Mouse (Mus musculus): ENCODE measurements around the gene Wap. TPM values are rescaled to one million over a fixed set of nuclear protein-coding genes. Genes with fewer than 3 reads are reported as not detected.

Gene Wap
- not detected in 2 replicates for polyA plus RNA-seq (2015; fragmentation: Nextera tagmentation; extraction: Ambion mirVana)

DNA sequence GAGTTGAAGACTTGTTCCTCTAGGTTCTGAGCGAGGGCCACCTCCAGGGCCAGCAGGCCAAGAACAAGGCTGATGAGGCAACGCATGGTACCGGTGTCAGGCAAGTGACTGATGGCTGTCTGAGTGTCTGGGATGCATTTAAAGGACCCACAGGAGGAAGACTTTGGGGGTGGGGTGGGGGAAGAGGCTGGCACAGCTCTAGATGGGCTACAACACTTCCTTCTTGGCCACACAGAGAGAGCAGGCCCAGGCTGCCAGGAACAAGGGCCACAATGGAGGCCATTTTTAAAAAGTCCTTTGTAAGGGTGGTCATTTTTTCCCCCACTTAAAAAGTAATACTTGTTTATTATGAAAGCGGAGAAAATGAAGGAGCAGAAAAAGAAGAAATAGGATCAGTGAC is at the start of gene Wap:
Gene Wap (minus strand): TSS at position 101 of the 400 bp plus-strand sequence.
- no peaks in the 10 kb centered on the region for H3K4me1 ChIP-seq (replicated peaks)
- no peaks in the 10 kb centered on the region for H3K36me3 ChIP-seq
- H3K4me3 ChIP-seq, result no peak within 1 kb of the TSS
- no peak within 1 kb of the TSS for H3K27ac ChIP-seq (replicated peaks)
- ATAC-seq (ENCODE audit: low read depth), result no peak
- no peak within 1 kb of the TSS for H3K9ac ChIP-seq
- WGBS, result 89% methylated on average over 4 of the region's 4 CpGs
- no peaks in the 10 kb centered on the region for H3K27me3 ChIP-seq
- no peak within 1 kb of the TSS for H3K4me2 ChIP-seq
- no peaks in the 10 kb centered on the region for H3K9me3 ChIP-seq

DNA sequence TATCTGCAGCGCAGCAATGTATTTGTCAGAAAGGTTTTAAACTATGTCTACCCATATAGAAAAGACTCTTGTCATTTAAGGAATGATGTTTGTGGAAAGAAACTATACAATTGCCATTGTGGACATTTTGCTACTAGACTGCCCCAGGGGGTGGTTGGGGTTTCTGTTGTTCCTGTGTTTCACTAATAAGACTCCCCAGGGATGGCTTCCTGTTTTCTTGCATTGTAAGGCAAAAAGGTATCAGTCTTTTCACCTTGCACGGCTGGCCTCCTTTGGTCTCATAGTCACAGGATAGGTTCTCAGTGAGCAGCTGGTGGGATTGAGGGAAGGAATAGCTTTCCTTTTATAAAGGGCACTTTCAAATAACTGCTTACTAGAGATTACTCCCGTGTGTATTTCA is 46.3 kb upstream of the Wap start:
- no peak overlapping the region for H3K4me3 ChIP-seq
- peaks cover 12% of the 10 kb centered on the region for H3K4me1 ChIP-seq (replicated peaks)
- 63% methylated on average over 3 of the region's 3 CpGs for WGBS
- no peak overlapping the region for H3K4me2 ChIP-seq
- no peak overlapping the region for H3K27ac ChIP-seq (replicated peaks)
- ATAC-seq (ENCODE audit: low read depth), result no peak
- no peaks in the 10 kb centered on the region for H3K27me3 ChIP-seq
- no peaks in the 10 kb centered on the region for H3K9me3 ChIP-seq
- no peaks in the 10 kb centered on the region for H3K36me3 ChIP-seq
- no peak overlapping the region for H3K9ac ChIP-seq

DNA sequence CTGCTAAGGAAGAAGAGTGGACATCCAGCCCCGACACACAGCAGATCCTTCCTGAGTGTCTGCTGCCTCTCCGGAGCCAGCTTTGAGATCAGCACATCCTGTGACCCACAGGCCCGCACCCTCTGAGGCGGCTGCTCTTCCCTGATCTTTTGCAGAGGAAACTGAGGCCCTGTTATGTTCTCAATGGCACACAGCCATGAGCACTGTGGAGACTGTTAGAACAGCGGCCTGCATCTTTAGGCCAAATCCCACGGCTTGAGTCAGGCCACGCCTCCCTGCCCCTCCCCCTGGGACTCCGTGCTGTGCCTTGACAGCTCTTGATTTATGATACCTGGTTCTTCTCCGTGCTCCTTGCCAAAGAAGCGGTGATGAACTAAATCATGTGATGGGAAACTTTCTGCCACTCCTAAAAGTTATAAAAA is 42.0 kb upstream of the Wap start:
- peak overlapping the region; percentile 29 for H3K4me2 ChIP-seq
- peaks cover 11% of the 10 kb centered on the region for H3K4me1 ChIP-seq (replicated peaks)
- H3K27ac ChIP-seq (replicated peaks), result no peak overlapping the region; the same call in 1 of the 2 replicates
- H3K9ac ChIP-seq, result no peak overlapping the region
- H3K4me3 ChIP-seq, result no peak overlapping the region
- ATAC-seq (ENCODE audit: low read depth), result peak; percentile 68
- 15% methylated on average over 10 of the region's 10 CpGs for WGBS
- no peaks in the 10 kb centered on the region for H3K9me3 ChIP-seq
- no peaks in the 10 kb centered on the region for H3K27me3 ChIP-seq
- H3K36me3 ChIP-seq, result no peaks in the 10 kb centered on the region

DNA sequence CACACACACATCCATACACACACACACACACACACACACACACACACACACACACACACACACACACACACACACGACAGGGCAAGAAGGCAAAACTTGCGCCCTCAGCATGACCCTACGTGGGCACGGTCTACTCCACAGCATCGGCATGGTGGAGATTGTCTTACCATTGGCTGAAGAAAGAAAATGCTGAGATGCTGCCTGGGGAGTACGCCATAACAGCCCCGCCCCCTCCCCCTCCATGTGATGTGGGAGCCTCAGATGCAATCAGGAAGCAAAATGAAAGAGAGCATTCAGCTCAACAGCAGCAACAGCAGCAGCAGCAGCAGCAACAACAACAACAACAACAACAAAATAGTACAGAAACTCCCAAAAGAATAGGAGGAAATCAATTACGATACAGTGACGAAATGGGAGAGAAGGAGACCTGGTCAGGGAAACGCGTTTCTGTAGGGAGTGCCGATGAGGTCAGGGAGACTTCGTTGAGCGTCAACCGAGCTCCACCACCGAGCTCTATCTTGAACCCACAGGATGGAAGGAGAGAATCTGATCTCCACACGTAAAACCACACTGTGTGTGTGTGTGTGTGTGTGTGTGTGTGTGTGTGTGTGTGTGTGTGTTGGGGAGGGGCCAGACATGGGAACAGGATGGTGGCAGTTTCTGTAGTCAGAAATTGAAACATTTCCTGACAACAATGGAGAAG is 41.4 kb upstream of the Wap start:
- Histone ChIP-seq H3K4me3 (no peak overlapping the region), H3K36me3 (no peaks in the 10 kb centered on the region), H3K4me2 (peak overlapping the region; percentile 29; the same call in 1 of the 2 replicates), H3K9me3 (no peaks in the 10 kb centered on the region), H3K27ac (replicated peaks) (no peak overlapping the region; the same call in 1 of the 2 replicates), H3K4me1 (replicated peaks) (peaks cover 11% of the 10 kb centered on the region), H3K27me3 (no peaks in the 10 kb centered on the region), H3K9ac (no peak overlapping the region)
- peak; percentile 12; the same call in 1 of the 2 replicates for ATAC-seq (ENCODE audit: low read depth)
- WGBS, result 56% methylated on average over 17 of the region's 17 CpGs

DNA sequence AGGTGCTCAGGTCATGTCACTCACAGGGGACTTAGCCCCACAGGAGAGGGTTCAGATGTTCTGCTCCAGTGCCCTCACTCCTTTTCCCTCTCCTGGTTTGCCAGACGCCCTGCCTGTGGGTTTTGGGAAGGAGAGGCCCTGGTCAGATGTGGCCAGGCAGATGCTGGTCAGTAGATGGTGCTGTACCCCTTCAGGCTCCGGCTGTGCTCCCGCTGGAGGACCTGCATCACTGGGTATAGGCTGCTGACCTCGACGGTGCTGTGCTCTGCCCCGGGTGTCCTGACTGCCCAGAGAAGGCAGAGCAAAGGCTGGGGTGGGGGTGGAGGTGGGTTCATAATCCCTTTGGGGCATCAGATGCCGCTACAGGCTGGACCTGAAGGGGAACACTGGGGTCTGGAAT is 39.1 kb upstream of the Wap start:
- no peak overlapping the region for H3K4me2 ChIP-seq
- no peaks in the 10 kb centered on the region for H3K9me3 ChIP-seq
- H3K4me1 ChIP-seq (replicated peaks), result peaks cover 11% of the 10 kb centered on the region
- H3K9ac ChIP-seq, result no peak overlapping the region
- no peaks in the 10 kb centered on the region for H3K36me3 ChIP-seq
- H3K27ac ChIP-seq (replicated peaks), result no peak overlapping the region
- H3K27me3 ChIP-seq, result no peaks in the 10 kb centered on the region
- 27% methylated on average over 7 of the region's 7 CpGs for WGBS
- peak; percentile 32; the same call in 1 of the 2 replicates for ATAC-seq (ENCODE audit: low read depth)
- H3K4me3 ChIP-seq, result no peak overlapping the region

DNA sequence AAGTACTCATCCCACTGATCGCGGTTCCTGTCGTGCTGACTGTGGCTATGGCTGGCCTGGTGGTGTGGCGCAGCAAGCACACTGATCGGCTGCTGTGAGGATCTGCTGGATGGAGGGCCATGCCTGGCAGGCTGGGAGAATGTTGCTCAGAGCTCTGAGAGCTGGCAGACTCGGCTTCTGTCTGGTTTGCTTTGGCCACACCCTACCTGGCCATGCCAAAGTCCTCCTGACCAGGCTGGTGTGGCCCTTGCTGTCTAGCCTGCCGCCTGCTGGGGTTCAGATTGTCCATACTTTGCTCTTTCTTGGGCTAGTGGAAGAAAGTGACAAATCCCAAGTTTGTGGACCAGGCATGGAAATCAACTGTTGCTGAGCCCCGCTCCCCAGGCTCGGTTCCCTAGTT is 38.2 kb upstream of the Wap start:
- no peak overlapping the region for H3K4me2 ChIP-seq
- H3K4me3 ChIP-seq, result no peak overlapping the region
- peaks cover 11% of the 10 kb centered on the region for H3K4me1 ChIP-seq (replicated peaks)
- H3K9ac ChIP-seq, result no peak overlapping the region
- H3K9me3 ChIP-seq, result no peaks in the 10 kb centered on the region
- H3K27ac ChIP-seq (replicated peaks), result no peak overlapping the region
- WGBS, result 89% methylated on average over 9 of the region's 9 CpGs
- H3K27me3 ChIP-seq, result no peaks in the 10 kb centered on the region
- H3K36me3 ChIP-seq, result no peaks in the 10 kb centered on the region
- ATAC-seq (ENCODE audit: low read depth), result no peak

DNA sequence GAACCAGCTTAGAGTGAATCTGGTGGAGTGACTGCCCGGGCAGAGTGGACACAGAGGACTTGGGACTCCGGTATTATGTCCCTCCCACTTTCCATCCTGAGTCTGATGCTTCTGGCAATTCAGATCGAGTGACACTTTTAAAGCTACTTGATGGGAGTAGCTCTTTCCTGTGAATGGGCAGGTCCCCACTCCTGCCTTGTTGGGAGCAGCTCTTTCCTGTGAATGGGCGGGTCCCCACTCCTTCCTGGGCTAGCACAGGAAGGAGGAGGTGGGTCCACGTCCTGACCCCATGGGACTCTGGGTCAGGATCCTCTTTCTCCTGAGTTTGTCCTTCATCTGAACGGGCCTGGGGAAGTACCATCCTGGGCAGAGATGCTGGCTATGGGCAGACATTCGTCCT is 37.0 kb upstream of the Wap start:
- 67% methylated on average over 7 of the region's 7 CpGs for WGBS
- no peak overlapping the region for H3K4me2 ChIP-seq
- no peak overlapping the region for H3K27ac ChIP-seq (replicated peaks)
- H3K9ac ChIP-seq, result no peak overlapping the region
- peaks cover 8% of the 10 kb centered on the region for H3K4me1 ChIP-seq (replicated peaks)
- H3K4me3 ChIP-seq, result no peak overlapping the region
- no peaks in the 10 kb centered on the region for H3K36me3 ChIP-seq
- no peaks in the 10 kb centered on the region for H3K9me3 ChIP-seq
- no peaks in the 10 kb centered on the region for H3K27me3 ChIP-seq
- no peak for ATAC-seq (ENCODE audit: low read depth)

DNA sequence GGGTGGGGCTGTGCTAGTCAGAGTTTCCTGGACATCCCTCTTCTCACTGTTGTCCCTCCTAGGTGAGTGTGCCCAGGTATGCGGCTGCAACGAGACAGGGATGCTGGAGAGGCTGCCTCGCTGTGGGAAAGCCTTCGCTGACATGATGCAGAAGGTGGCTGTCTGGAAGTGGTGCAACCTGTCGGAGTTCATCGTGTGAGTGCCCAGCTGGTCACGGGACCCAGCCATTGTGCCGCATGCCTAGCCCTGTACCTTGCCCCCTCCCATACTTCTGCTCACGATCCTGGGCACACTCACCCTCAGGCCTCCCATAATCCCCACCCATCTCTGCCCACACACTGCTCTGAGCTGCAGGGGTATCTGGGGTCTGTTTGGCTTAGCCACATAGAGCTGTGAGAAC is 36.3 kb upstream of the Wap start:
- Histone ChIP-seq H3K4me3 (no peak overlapping the region), H3K9me3 (no peaks in the 10 kb centered on the region), H3K27me3 (no peaks in the 10 kb centered on the region), H3K9ac (no peak overlapping the region), H3K36me3 (no peaks in the 10 kb centered on the region), H3K4me2 (no peak overlapping the region), H3K27ac (replicated peaks) (no peak overlapping the region), H3K4me1 (replicated peaks) (peaks cover 1% of the 10 kb centered on the region; the same call in 1 of the 2 replicates)
- 83% methylated on average over 9 of the region's 9 CpGs for WGBS
- no peak for ATAC-seq (ENCODE audit: low read depth)

DNA sequence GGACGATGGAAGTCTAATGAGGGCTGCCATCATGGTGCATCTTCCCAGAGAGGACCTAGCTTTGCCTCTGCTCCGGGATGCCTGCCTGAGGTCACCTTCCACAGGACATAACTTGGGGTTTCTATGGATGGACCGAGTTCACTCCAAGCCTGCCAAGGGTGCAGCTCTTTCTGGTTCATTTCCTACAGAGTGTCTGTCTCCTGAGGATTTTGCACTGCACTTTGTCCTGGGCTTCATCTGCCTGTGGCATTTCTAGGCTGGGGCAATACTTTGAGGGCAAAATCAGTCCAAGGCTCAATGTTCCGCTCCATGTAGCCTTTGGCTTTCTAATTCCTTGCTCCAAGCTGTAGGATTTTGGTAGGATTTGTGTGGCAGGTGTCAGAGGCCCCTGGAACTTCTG is 32.4 kb upstream of the Wap start:
- H3K27me3 ChIP-seq, result no peaks in the 10 kb centered on the region
- no peak overlapping the region for H3K4me2 ChIP-seq
- H3K36me3 ChIP-seq, result no peaks in the 10 kb centered on the region
- no peak for ATAC-seq (ENCODE audit: low read depth)
- H3K9ac ChIP-seq, result no peak overlapping the region
- WGBS, result 81% methylated on average over 4 of the region's 4 CpGs
- H3K4me1 ChIP-seq (replicated peaks), result no peaks in the 10 kb centered on the region
- H3K9me3 ChIP-seq, result no peaks in the 10 kb centered on the region
- H3K27ac ChIP-seq (replicated peaks), result no peak overlapping the region
- H3K4me3 ChIP-seq, result no peak overlapping the region

DNA sequence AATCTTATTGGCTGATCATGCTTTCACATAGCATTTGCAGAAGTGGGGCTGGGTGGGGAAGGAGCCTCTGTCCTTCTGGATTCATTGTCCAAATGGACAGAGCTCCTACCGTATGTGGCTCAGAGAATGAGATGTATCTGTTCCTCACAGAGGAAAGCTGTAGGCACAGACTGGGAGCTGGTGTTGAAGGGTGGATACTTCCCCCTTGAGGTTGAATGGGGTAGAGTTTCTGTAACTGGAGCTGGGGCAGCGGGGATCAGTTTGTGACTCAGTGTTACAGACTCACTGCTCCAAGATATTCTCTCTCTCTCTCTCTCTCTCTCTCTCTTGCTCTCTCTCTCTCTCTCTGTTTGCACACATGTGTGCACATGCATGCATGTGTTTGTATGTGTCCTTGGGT is 31.6 kb upstream of the Wap start:
- H3K36me3 ChIP-seq, result no peaks in the 10 kb centered on the region
- H3K4me1 ChIP-seq (replicated peaks), result no peaks in the 10 kb centered on the region
- 56% methylated on average over 2 of the region's 2 CpGs for WGBS
- no peaks in the 10 kb centered on the region for H3K27me3 ChIP-seq
- no peak overlapping the region for H3K4me3 ChIP-seq
- ATAC-seq (ENCODE audit: low read depth), result no peak
- no peaks in the 10 kb centered on the region for H3K9me3 ChIP-seq
- no peak overlapping the region for H3K4me2 ChIP-seq
- H3K27ac ChIP-seq (replicated peaks), result no peak overlapping the region
- H3K9ac ChIP-seq, result no peak overlapping the region

DNA sequence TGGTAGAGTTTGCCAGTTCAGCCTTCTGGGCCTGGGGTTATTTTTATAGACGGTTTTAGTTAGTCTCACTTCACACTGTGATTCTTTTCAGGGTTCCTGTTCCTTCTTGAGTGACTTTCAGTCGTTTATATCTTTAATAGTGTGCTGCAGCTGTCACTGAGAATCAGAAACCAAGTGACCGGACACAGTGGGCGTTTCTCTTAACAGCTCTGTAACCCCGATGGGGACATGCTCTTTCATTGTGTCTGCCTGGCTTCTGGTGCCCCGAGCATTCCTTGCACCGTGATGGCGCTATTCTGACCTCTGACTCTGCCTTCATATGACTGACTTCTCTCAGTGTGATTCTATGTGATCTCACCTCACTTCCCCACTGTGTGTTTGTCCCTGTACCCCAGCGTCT is 30.6 kb upstream of the Wap start:
- H3K36me3 ChIP-seq, result no peaks in the 10 kb centered on the region
- no peak overlapping the region for H3K9ac ChIP-seq
- no peaks in the 10 kb centered on the region for H3K4me1 ChIP-seq (replicated peaks)
- no peak for ATAC-seq (ENCODE audit: low read depth)
- H3K4me2 ChIP-seq, result no peak overlapping the region
- H3K9me3 ChIP-seq, result no peaks in the 10 kb centered on the region
- no peaks in the 10 kb centered on the region for H3K27me3 ChIP-seq
- H3K27ac ChIP-seq (replicated peaks), result no peak overlapping the region
- 24% methylated on average over 9 of the region's 9 CpGs for WGBS
- H3K4me3 ChIP-seq, result no peak overlapping the region

DNA sequence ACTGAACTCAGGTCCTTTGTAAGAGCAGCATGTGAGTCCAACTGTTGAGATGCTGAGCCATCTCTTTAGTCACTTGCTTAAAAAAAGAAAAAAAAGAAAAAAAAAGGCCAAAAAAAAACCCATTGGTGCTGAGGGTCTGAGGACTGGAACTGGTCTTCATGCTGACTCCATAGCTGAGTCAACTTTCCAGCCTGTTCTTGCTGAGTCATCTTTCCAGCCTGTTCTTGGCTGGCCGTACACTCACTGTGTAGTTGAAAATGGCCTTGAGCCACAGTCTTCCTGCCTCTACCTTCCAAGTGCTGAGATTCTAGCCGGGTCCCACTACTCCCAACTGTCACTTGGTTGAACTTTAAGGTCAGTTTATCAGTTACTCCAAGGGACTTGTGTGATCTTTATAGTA is 28.2 kb upstream of the Wap start:
- Histone ChIP-seq H3K4me3 (no peak overlapping the region), H3K9ac (no peak overlapping the region), H3K4me1 (replicated peaks) (peaks cover 4% of the 10 kb centered on the region; the same call in 1 of the 2 replicates), H3K36me3 (no peaks in the 10 kb centered on the region), H3K9me3 (no peaks in the 10 kb centered on the region), H3K4me2 (no peak overlapping the region), H3K27me3 (no peaks in the 10 kb centered on the region), H3K27ac (replicated peaks) (no peak overlapping the region)
- 89% methylated on average over 2 of the region's 2 CpGs for WGBS
- ATAC-seq (ENCODE audit: low read depth), result no peak

DNA sequence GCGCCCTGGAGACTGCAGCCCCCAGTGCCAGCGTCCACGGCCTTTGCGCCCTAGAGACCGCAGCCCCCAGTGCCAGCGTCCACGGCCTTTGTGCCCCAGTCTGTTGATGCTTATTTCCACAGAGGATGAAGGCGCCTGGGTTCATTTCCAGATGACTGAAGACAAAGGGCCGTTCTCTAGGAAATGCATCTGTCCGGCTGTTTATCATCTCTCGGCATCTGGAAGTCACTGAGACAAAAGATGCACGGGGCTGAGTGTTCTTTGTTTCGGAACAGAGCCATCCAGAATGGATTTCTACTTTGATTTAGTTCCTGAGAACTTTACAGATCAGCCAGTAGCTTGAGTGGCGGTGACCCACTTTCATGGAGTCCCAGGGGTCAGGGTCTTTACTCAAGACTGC is 22.8 kb upstream of the Wap start:
- Histone ChIP-seq H3K4me1 (replicated peaks) (peaks cover 37% of the 10 kb centered on the region), H3K4me2 (peak overlapping the region; percentile 26; the same call in 1 of the 2 replicates), H3K27ac (replicated peaks) (no peak overlapping the region), H3K4me3 (no peak overlapping the region), H3K36me3 (no peaks in the 10 kb centered on the region), H3K9me3 (no peaks in the 10 kb centered on the region), H3K9ac (0 out of 2 replicates have a peak overlapping the region, but pooled peaks have one; percentile 28), H3K27me3 (no peaks in the 10 kb centered on the region)
- WGBS, result 38% methylated on average over 14 of the region's 14 CpGs
- no peak for ATAC-seq (ENCODE audit: low read depth)
